Mouse (Mus musculus): ENCODE measurements around the gene Nck1. TPM values are rescaled to one million over a fixed set of nuclear protein-coding genes. Genes with fewer than 3 reads are reported as not detected.
A peak's percentile ranks its signal among the peaks of the same experiment; 100 is the strongest.

Gene Nck1
- polyA plus RNA-seq, 1 experiment from 2014 or later: 62.8 TPM

- Histone ChIP-seq H3K9me3 (no peaks in the 10 kb centered on the region), H3K9ac (peak overlapping the region; percentile 56; the same call in 1 of the 2 replicates), H3K4me2 (replicated peaks) (peak overlapping the region; percentile 94), H3K27me3 (replicated peaks) (no peaks in the 10 kb centered on the region), H3K4me1 (replicated peaks) (peaks cover 4% of the 10 kb centered on the region; the same call in 1 of the 2 replicates), H3K4me3 (replicated peaks) (peak overlapping the region; percentile 75), H3K36me3 (no peaks in the 10 kb centered on the region), H3K27ac (no peak overlapping the region)
- 12% methylated on average over 32 of the region's 32 CpGs for WGBS
- ATAC-seq: peak; percentile 48
Measured at GRCm38 (mm10) chr9:100569798-100570625, 24.1 kb upstream of the Nck1 start.

- H3K4me2 ChIP-seq (replicated peaks): no peak overlapping the region
- H3K4me3 ChIP-seq (replicated peaks): no peak overlapping the region
- no peaks in the 10 kb centered on the region for H3K36me3 ChIP-seq
- no peak overlapping the region for H3K27ac ChIP-seq
- 81% methylated on average over 10 of the region's 10 CpGs for WGBS
- H3K4me1 ChIP-seq (replicated peaks): no peaks in the 10 kb centered on the region; the same call in 1 of the 2 replicates
- no peak overlapping the region for H3K9ac ChIP-seq
- H3K9me3 ChIP-seq: no peaks in the 10 kb centered on the region
- ATAC-seq: no peak
- H3K27me3 ChIP-seq (replicated peaks): no peaks in the 10 kb centered on the region
Measured at GRCm38 (mm10) chr9:100560251-100560890, 14.4 kb upstream of the Nck1 start.

GRCm38 (mm10) chr9:100558991-100559390 lies 13.1 kb upstream of the Nck1 start:
- no peaks in the 10 kb centered on the region for H3K9me3 ChIP-seq
- no peak for ATAC-seq
- H3K9ac ChIP-seq: no peak overlapping the region
- H3K4me3 ChIP-seq (replicated peaks): no peak overlapping the region
- H3K4me2 ChIP-seq (replicated peaks): no peak overlapping the region
- H3K36me3 ChIP-seq: no peaks in the 10 kb centered on the region
- H3K4me1 ChIP-seq (replicated peaks): no peaks in the 10 kb centered on the region; the same call in 1 of the 2 replicates
- H3K27ac ChIP-seq: no peak overlapping the region
- H3K27me3 ChIP-seq (replicated peaks): no peaks in the 10 kb centered on the region

GRCm38 (mm10) chr9:100558023-100558573 lies 12.2 kb upstream of the Nck1 start:
- no peak overlapping the region for H3K4me2 ChIP-seq (replicated peaks)
- H3K27me3 ChIP-seq (replicated peaks): no peaks in the 10 kb centered on the region
- WGBS: 72% methylated on average over 4 of the region's 4 CpGs
- H3K36me3 ChIP-seq: no peaks in the 10 kb centered on the region
- H3K4me1 ChIP-seq (replicated peaks): no peaks in the 10 kb centered on the region; the same call in 1 of the 2 replicates
- no peaks in the 10 kb centered on the region for H3K9me3 ChIP-seq
- H3K27ac ChIP-seq: no peak overlapping the region
- no peak overlapping the region for H3K9ac ChIP-seq
- H3K4me3 ChIP-seq (replicated peaks): no peak overlapping the region
- no peak for ATAC-seq

GRCm38 (mm10) chr9:100555686-100556085 lies 9.8 kb upstream of the Nck1 start:
- 54% methylated on average over 5 of the region's 5 CpGs for WGBS
- ATAC-seq: no peak; the same call in 1 of the 2 replicates

GRCm38 (mm10) chr9:100548313-100548712 lies 2.4 kb upstream of the Nck1 start:
- WGBS: 90% methylated on average over 2 of the region's 2 CpGs
- H3K4me1 ChIP-seq (replicated peaks): peaks cover 4% of the 10 kb centered on the region; the same call in 1 of the 2 replicates
- H3K9ac ChIP-seq: no peak overlapping the region
- no peaks in the 10 kb centered on the region for H3K9me3 ChIP-seq
- no peaks in the 10 kb centered on the region for H3K27me3 ChIP-seq (replicated peaks)
- no peak for ATAC-seq
- no peak overlapping the region for H3K27ac ChIP-seq
- no peak overlapping the region for H3K4me3 ChIP-seq (replicated peaks)
- no peak overlapping the region for H3K4me2 ChIP-seq (replicated peaks)
- H3K36me3 ChIP-seq: no peaks in the 10 kb centered on the region

More at GRCm38 (mm10) chr9:100555686-100556085, 9.8 kb upstream of the Nck1 start:
- no peak overlapping the region for H3K9ac ChIP-seq
- no peak overlapping the region for H3K27ac ChIP-seq
- H3K4me3 ChIP-seq (replicated peaks): no peak overlapping the region
- H3K9me3 ChIP-seq: no peaks in the 10 kb centered on the region
- no peaks in the 10 kb centered on the region; the same call in 1 of the 2 replicates for H3K4me1 ChIP-seq (replicated peaks)
- H3K4me2 ChIP-seq (replicated peaks): no peak overlapping the region
- no peaks in the 10 kb centered on the region for H3K27me3 ChIP-seq (replicated peaks)
- no peaks in the 10 kb centered on the region for H3K36me3 ChIP-seq

- peak overlapping the region; percentile 77 for H3K27ac ChIP-seq
- H3K9me3 ChIP-seq: no peaks in the 10 kb centered on the region
- H3K9ac ChIP-seq: peak overlapping the region; percentile 51
- ATAC-seq: peak; percentile 64
- H3K36me3 ChIP-seq: no peaks in the 10 kb centered on the region
- H3K4me1 ChIP-seq (replicated peaks): peaks cover 4% of the 10 kb centered on the region; the same call in 1 of the 2 replicates
- peak overlapping the region; percentile 92 for H3K4me3 ChIP-seq (replicated peaks)
- 4% methylated on average over 9 of the region's 9 CpGs for WGBS
- H3K27me3 ChIP-seq (replicated peaks): no peaks in the 10 kb centered on the region
- peak overlapping the region; percentile 77 for H3K4me2 ChIP-seq (replicated peaks)
Measured at GRCm38 (mm10) chr9:100546594-100546910, 618 bp upstream of the Nck1 start.

- Histone ChIP-seq H3K9me3 (no peaks in the 10 kb centered on the region), H3K9ac (peak overlapping the region; percentile 90), H3K36me3 (no peaks in the 10 kb centered on the region), H3K4me1 (replicated peaks) (peaks cover 4% of the 10 kb centered on the region; the same call in 1 of the 2 replicates), H3K27ac (peak overlapping the region; percentile 89), H3K4me3 (replicated peaks) (peak overlapping the region; percentile 92), H3K4me2 (replicated peaks) (peak overlapping the region; percentile 68), H3K27me3 (replicated peaks) (no peaks in the 10 kb centered on the region)
- 1% methylated on average over 38 of the region's 38 CpGs for WGBS
- no peak; the same call in 1 of the 2 replicates for ATAC-seq
Measured at GRCm38 (mm10) chr9:100544948-100545714, 803 bp downstream of the Nck1 start.

- Histone ChIP-seq H3K27me3 (replicated peaks) (no peaks in the 10 kb centered on the region), H3K9ac (no peak overlapping the region), H3K9me3 (no peaks in the 10 kb centered on the region), H3K4me2 (replicated peaks) (no peak overlapping the region), H3K4me3 (replicated peaks) (no peak overlapping the region), H3K4me1 (replicated peaks) (no peaks in the 10 kb centered on the region), H3K36me3 (no peaks in the 10 kb centered on the region), H3K27ac (no peak overlapping the region)
- no peak for ATAC-seq
- 88% methylated on average over 2 of the region's 2 CpGs for WGBS
Measured at GRCm38 (mm10) chr9:100535618-100536262, 10.2 kb downstream of the Nck1 start.

- H3K36me3 ChIP-seq: no peaks in the 10 kb centered on the region
- H3K4me2 ChIP-seq (replicated peaks): no peak overlapping the region
- no peak overlapping the region for H3K9ac ChIP-seq
- H3K27ac ChIP-seq: no peak overlapping the region
- no peak for ATAC-seq
- H3K27me3 ChIP-seq (replicated peaks): no peaks in the 10 kb centered on the region
- H3K4me1 ChIP-seq (replicated peaks): no peaks in the 10 kb centered on the region
- 94% methylated on average over 3 of the region's 3 CpGs for WGBS
- no peak overlapping the region for H3K4me3 ChIP-seq (replicated peaks)
- H3K9me3 ChIP-seq: no peaks in the 10 kb centered on the region
Measured at GRCm38 (mm10) chr9:100534686-100535085, 11.2 kb downstream of the Nck1 start.

GRCm38 (mm10) chr9:100532847-100533505 lies 13.0 kb downstream of the Nck1 start:
- H3K27me3 ChIP-seq (replicated peaks): no peaks in the 10 kb centered on the region
- H3K4me2 ChIP-seq (replicated peaks): no peak overlapping the region
- 0 out of 2 replicates have a peak, but pooled peaks cover 7% of the 10 kb centered on the region for H3K9me3 ChIP-seq
- 60% methylated on average over 3 of the region's 3 CpGs for WGBS
- 0 out of 2 replicates have a peak, but pooled peaks cover 3% of the 10 kb centered on the region for H3K36me3 ChIP-seq
- no peak overlapping the region for H3K27ac ChIP-seq
- no peak overlapping the region for H3K4me3 ChIP-seq (replicated peaks)
- H3K9ac ChIP-seq: no peak overlapping the region
- no peak for ATAC-seq
- H3K4me1 ChIP-seq (replicated peaks): no peaks in the 10 kb centered on the region

Data from intestine, embryonic 15.5 days (tissue).